Mouse (Mus musculus): ENCODE measurements around the gene Laptm4a. TPM values are rescaled to one million over a fixed set of nuclear protein-coding genes. Genes with fewer than 3 reads are reported as not detected.
A peak's percentile ranks its signal among the peaks of the same experiment; 100 is the strongest.
"Not testable (repeated sequence)": the region's sequence is repeated elsewhere in the genome, so short reads cannot be mapped to it uniquely, and the experiment has no call there.

Laptm4a gene
- polyA plus RNA-seq, 1 experiment from 2014 or later = 104 TPM

- H3K4me2 ChIP-seq (replicated peaks; ENCODE audit: low read depth, low read length) = peak overlapping the region; percentile 38
Measured at GRCm38 (mm10) chr12:8920996-8921393, 469 bp upstream of the Laptm4a start.

GRCm38 (mm10) chr12:8922369-8923124 is 1.1 kb downstream of the Laptm4a start:
- 5% methylated on average over 29 of the region's 30 CpGs for WGBS
- H3K4me3 ChIP-seq (ENCODE audit: low read depth, low read length) = peak overlapping the region; percentile 79
- H3K27ac ChIP-seq (ENCODE audit: low read depth, low read length) = peak overlapping the region; percentile 93
- peak overlapping the region; percentile 82 for H3K9ac ChIP-seq (ENCODE audit: low read depth, low read length)
- ATAC-seq (ENCODE audit: low FRiP score) = no peak
- H3K4me1 ChIP-seq (replicated peaks; ENCODE audit: control insufficient read depth, insufficient read depth, low read length) = no peaks in the 10 kb centered on the region
- DNase-seq (ENCODE audit: low spot score) = no peak
- H3K4me2 ChIP-seq (replicated peaks; ENCODE audit: low read depth, low read length) = peak overlapping the region; percentile 57
- no peaks in the 10 kb centered on the region for H3K36me3 ChIP-seq (ENCODE audit: control insufficient read depth, insufficient read depth, low read length)
- no peaks in the 10 kb centered on the region for H3K27me3 ChIP-seq (ENCODE audit: control insufficient read depth, insufficient read depth, low read length)
- H3K9me3 ChIP-seq (ENCODE audit: control insufficient read depth, low read length) = no peaks in the 10 kb centered on the region

More at GRCm38 (mm10) chr12:8920996-8921393, 469 bp upstream of the Laptm4a start:
- H3K27ac ChIP-seq (ENCODE audit: low read depth, low read length) = peak overlapping the region; percentile 93
- no peaks in the 10 kb centered on the region for H3K36me3 ChIP-seq (ENCODE audit: control insufficient read depth, insufficient read depth, low read length)
- no peaks in the 10 kb centered on the region for H3K4me1 ChIP-seq (replicated peaks; ENCODE audit: control insufficient read depth, insufficient read depth, low read length)
- H3K4me3 ChIP-seq (ENCODE audit: low read depth, low read length) = peak overlapping the region; percentile 79
- H3K9ac ChIP-seq (ENCODE audit: low read depth, low read length) = peak overlapping the region; percentile 82; the same call in 1 of the 2 replicates
- DNase-seq (ENCODE audit: low spot score) (no peak), ATAC-seq (ENCODE audit: low FRiP score) (no peak)
- H3K9me3 ChIP-seq (ENCODE audit: control insufficient read depth, low read length) = no peaks in the 10 kb centered on the region
- WGBS = 29% methylated on average over 1 of the region's 1 CpGs
- H3K27me3 ChIP-seq (ENCODE audit: control insufficient read depth, insufficient read depth, low read length) = no peaks in the 10 kb centered on the region

GRCm38 (mm10) chr12:8923125-8923410 is 1.6 kb downstream of the Laptm4a start:
- Histone ChIP-seq H3K9me3 (ENCODE audit: control insufficient read depth, low read length) (no peaks in the 10 kb centered on the region), H3K4me3 (ENCODE audit: low read depth, low read length) (peak overlapping the region; percentile 79), H3K4me1 (replicated peaks; ENCODE audit: control insufficient read depth, insufficient read depth, low read length) (no peaks in the 10 kb centered on the region), H3K4me2 (replicated peaks; ENCODE audit: low read depth, low read length) (peak overlapping the region; percentile 57), H3K36me3 (ENCODE audit: control insufficient read depth, insufficient read depth, low read length) (no peaks in the 10 kb centered on the region), H3K27ac (ENCODE audit: low read depth, low read length) (no peak overlapping the region), H3K9ac (ENCODE audit: low read depth, low read length) (peak overlapping the region; percentile 82), H3K27me3 (ENCODE audit: control insufficient read depth, insufficient read depth, low read length) (no peaks in the 10 kb centered on the region)
- 30% methylated on average over 5 of the region's 5 CpGs for WGBS
- no peak for DNase-seq (ENCODE audit: low spot score)
- ATAC-seq (ENCODE audit: low FRiP score) = no peak

GRCm38 (mm10) chr12:8923603-8924002 is 2.1 kb downstream of the Laptm4a start:
- 47% methylated on average over 2 of the region's 2 CpGs for WGBS
- DNase-seq (ENCODE audit: low spot score) = no peak
- ATAC-seq (ENCODE audit: low FRiP score) = no peak
- H3K27ac ChIP-seq (ENCODE audit: low read depth, low read length) = no peak overlapping the region
- no peaks in the 10 kb centered on the region for H3K9me3 ChIP-seq (ENCODE audit: control insufficient read depth, low read length)
- peak overlapping the region; percentile 82; the same call in 1 of the 2 replicates for H3K9ac ChIP-seq (ENCODE audit: low read depth, low read length)
- peak overlapping the region; percentile 57 for H3K4me2 ChIP-seq (replicated peaks; ENCODE audit: low read depth, low read length)
- no peaks in the 10 kb centered on the region for H3K27me3 ChIP-seq (ENCODE audit: control insufficient read depth, insufficient read depth, low read length)
- H3K4me3 ChIP-seq (ENCODE audit: low read depth, low read length) = peak overlapping the region; percentile 79
- H3K36me3 ChIP-seq (ENCODE audit: control insufficient read depth, insufficient read depth, low read length) = no peaks in the 10 kb centered on the region
- no peaks in the 10 kb centered on the region for H3K4me1 ChIP-seq (replicated peaks; ENCODE audit: control insufficient read depth, insufficient read depth, low read length)

GRCm38 (mm10) chr12:8927652-8928051 is 6.2 kb downstream of the Laptm4a start:
- no peaks in the 10 kb centered on the region for H3K9me3 ChIP-seq (ENCODE audit: control insufficient read depth, low read length)
- DNase-seq (ENCODE audit: low spot score) = no peak
- H3K4me1 ChIP-seq (replicated peaks; ENCODE audit: control insufficient read depth, insufficient read depth, low read length) = no peaks in the 10 kb centered on the region
- H3K36me3 ChIP-seq (ENCODE audit: control insufficient read depth, insufficient read depth, low read length) = no peaks in the 10 kb centered on the region
- no peak overlapping the region for H3K4me2 ChIP-seq (replicated peaks; ENCODE audit: low read depth, low read length)
- H3K9ac ChIP-seq (ENCODE audit: low read depth, low read length) = no peak overlapping the region
- H3K4me3 ChIP-seq (ENCODE audit: low read depth, low read length) = no peak overlapping the region
- H3K27me3 ChIP-seq (ENCODE audit: control insufficient read depth, insufficient read depth, low read length) = no peaks in the 10 kb centered on the region
- H3K27ac ChIP-seq (ENCODE audit: low read depth, low read length) = no peak overlapping the region
- WGBS = 90% methylated on average over 3 of the region's 3 CpGs
- no peak for ATAC-seq (ENCODE audit: low FRiP score)

GRCm38 (mm10) chr12:8928766-8929165 is 7.3 kb downstream of the Laptm4a start:
- ATAC-seq (ENCODE audit: low FRiP score) (no peak), DNase-seq (ENCODE audit: low spot score) (no peak)
- Histone ChIP-seq H3K4me2 (replicated peaks; ENCODE audit: low read depth, low read length) (no peak overlapping the region), H3K4me1 (replicated peaks; ENCODE audit: control insufficient read depth, insufficient read depth, low read length) (no peaks in the 10 kb centered on the region), H3K9ac (ENCODE audit: low read depth, low read length) (no peak overlapping the region), H3K27ac (ENCODE audit: low read depth, low read length) (no peak overlapping the region), H3K4me3 (ENCODE audit: low read depth, low read length) (no peak overlapping the region), H3K27me3 (ENCODE audit: control insufficient read depth, insufficient read depth, low read length) (no peaks in the 10 kb centered on the region), H3K36me3 (ENCODE audit: control insufficient read depth, insufficient read depth, low read length) (no peaks in the 10 kb centered on the region), H3K9me3 (ENCODE audit: control insufficient read depth, low read length) (no peaks in the 10 kb centered on the region)
- 79% methylated on average over 4 of the region's 4 CpGs for WGBS

- Histone ChIP-seq H3K9me3 (ENCODE audit: control insufficient read depth, low read length) (no peaks in the 10 kb centered on the region), H3K4me3 (ENCODE audit: low read depth, low read length) (no peak overlapping the region), H3K4me1 (replicated peaks; ENCODE audit: control insufficient read depth, insufficient read depth, low read length) (no peaks in the 10 kb centered on the region), H3K36me3 (ENCODE audit: control insufficient read depth, insufficient read depth, low read length) (peaks cover 5% of the 10 kb centered on the region), H3K9ac (ENCODE audit: low read depth, low read length) (no peak overlapping the region), H3K4me2 (replicated peaks; ENCODE audit: low read depth, low read length) (no peak overlapping the region), H3K27ac (ENCODE audit: low read depth, low read length) (no peak overlapping the region), H3K27me3 (ENCODE audit: control insufficient read depth, insufficient read depth, low read length) (no peaks in the 10 kb centered on the region)
- DNase-seq (ENCODE audit: low spot score) = no peak
- ATAC-seq (ENCODE audit: low FRiP score) = no peak
- 84% methylated on average over 4 of the region's 4 CpGs for WGBS
Measured at GRCm38 (mm10) chr12:8931083-8931482, 9.6 kb downstream of the Laptm4a start.

- no peak overlapping the region; the same call in 1 of the 2 replicates for H3K9ac ChIP-seq (ENCODE audit: low read depth, low read length)
- no peak overlapping the region for H3K4me3 ChIP-seq (ENCODE audit: low read depth, low read length)
- peaks cover 8% of the 10 kb centered on the region for H3K36me3 ChIP-seq (ENCODE audit: control insufficient read depth, insufficient read depth, low read length)
- no peaks in the 10 kb centered on the region for H3K4me1 ChIP-seq (replicated peaks; ENCODE audit: control insufficient read depth, insufficient read depth, low read length)
- 80% methylated on average over 5 of the region's 5 CpGs for WGBS
- no peaks in the 10 kb centered on the region for H3K9me3 ChIP-seq (ENCODE audit: control insufficient read depth, low read length)
- no peak overlapping the region for H3K4me2 ChIP-seq (replicated peaks; ENCODE audit: low read depth, low read length)
- DNase-seq (ENCODE audit: low spot score) = no peak
- ATAC-seq (ENCODE audit: low FRiP score) = no peak
- H3K27me3 ChIP-seq (ENCODE audit: control insufficient read depth, insufficient read depth, low read length) = no peaks in the 10 kb centered on the region
- H3K27ac ChIP-seq (ENCODE audit: low read depth, low read length) = no peak overlapping the region
Measured at GRCm38 (mm10) chr12:8935349-8935748, 13.9 kb downstream of the Laptm4a start.

- WGBS = 85% methylated on average over 4 of the region's 4 CpGs
- not testable (repeated sequence) for H3K9ac ChIP-seq (ENCODE audit: low read depth, low read length); H3K27me3 ChIP-seq (ENCODE audit: control insufficient read depth, insufficient read depth, low read length); H3K4me3 ChIP-seq (ENCODE audit: low read depth, low read length); H3K27ac ChIP-seq (ENCODE audit: low read depth, low read length); H3K4me2 ChIP-seq (replicated peaks; ENCODE audit: low read depth, low read length); DNase-seq (ENCODE audit: low spot score); ATAC-seq (ENCODE audit: low FRiP score); H3K9me3 ChIP-seq (ENCODE audit: control insufficient read depth, low read length); H3K36me3 ChIP-seq (ENCODE audit: control insufficient read depth, insufficient read depth, low read length); H3K4me1 ChIP-seq (replicated peaks; ENCODE audit: control insufficient read depth, insufficient read depth, low read length)
Measured at GRCm38 (mm10) chr12:8936210-8936609, 14.7 kb downstream of the Laptm4a start.
